Mouse (Mus musculus): ENCODE data around the gene Gm21988.

DNA sequence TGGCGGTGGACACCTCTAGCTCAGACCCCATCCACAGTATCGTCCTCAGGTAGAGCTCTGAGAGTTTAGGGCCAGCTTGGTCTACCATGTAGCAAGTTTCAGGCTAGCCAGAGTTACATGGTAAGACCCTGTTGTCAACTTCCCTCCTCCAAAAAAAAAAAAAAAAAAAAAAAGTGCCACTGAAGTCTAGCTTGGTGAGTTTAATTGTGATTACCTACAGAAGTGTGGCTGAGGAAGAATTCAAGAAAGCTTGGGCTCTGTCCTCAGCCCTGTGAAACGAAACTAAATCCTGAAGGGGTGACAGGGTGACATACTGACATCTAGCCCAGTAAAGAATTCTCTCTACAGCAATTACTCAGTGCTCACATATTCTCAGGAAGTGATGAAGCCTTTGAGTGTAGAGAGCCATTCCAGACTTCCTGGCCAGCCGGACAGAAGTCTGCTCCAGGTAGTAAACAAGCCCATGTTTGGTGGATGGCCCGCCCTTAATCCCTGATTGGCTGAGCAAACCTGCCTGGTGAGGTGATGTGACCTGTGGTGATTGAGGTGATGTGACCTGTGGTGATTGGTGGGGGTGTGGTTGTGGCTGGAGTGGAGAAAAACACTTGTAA lies 30.7 kb downstream of the Gm21988 start:
- TF ChIP-seq ZMIZ1 (IDR thresholded peaks at IDR 0.05; ENCODE audit: low read depth, low read length) (no peak), POLR2AphosphoS2 (IDR thresholded peaks at IDR 0.05; ENCODE audit: low read depth, low read length) (no peak)
